Mouse (Mus musculus) E14TG2a.4 (cell line): ENCODE measurements around the gene Ulk1.

Source experiments
- CTCF ChIP-seq: conservative IDR thresholded peaks from 2 replicates; pipeline ENCODE4 v1.5.1; 2014; ENCODE audit warnings: low read length
- POU5F1 ChIP-seq: IDR thresholded peaks from 2 replicates; pipeline ENCODE4 v1.6.1; 2014; ENCODE audit warnings: low read length, borderline replicate concordance

DNA sequence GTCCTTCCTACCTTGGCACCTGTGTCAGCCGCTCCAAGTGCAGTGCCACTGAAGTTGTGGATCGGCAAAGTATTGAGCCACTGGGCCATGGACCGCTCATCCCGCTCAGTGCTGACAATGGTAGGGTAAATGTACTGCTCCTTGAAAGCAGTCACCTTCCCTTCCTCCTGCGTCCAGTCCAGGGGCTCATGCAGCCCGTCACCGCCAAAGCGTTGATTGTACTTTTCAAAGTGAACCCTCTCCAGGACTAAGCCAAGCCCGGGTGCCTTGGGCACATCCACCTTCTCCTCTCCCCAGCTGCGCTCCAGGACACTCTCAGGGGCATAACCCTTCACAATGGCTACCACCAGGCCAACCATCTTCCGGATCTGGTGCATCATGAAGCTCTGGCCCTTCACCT is 35.4 kb downstream of the Ulk1 start:
- TF ChIP-seq CTCF, result no peak
- no peak for TF ChIP-seq POU5F1
